Mouse (Mus musculus): ENCODE results near the gene Paqr3. TPM values are rescaled to one million over a fixed set of nuclear protein-coding genes. Genes with fewer than 3 reads are reported as not detected.

Paqr3 gene
- polyA plus RNA-seq, 1 experiment from 2014 or later = 3.9 TPM

DNA sequence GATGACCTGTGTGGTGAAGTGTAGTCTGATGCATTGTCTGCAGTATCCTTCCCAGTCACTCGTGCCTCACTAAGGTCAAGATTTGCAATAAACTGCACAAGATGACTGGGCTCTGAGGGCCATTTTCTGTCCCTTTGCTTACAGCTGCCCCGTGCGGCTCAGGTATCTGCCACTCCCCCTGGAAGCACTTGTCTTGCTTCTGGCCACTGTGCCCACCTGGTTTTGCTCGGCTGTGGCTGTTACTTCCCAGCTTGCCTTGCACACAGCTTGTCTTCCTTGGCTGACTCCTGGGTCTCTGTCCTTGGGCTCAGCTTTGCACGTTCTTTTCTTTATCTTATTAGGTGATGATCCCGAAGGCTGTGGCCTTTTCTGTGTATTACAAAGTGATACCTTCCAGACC, 27.7 kb downstream of the Paqr3 start:
- Histone ChIP-seq H3K36me3 (peaks cover 16% of the 10 kb centered on the region), H3K9me3 (no peaks in the 10 kb centered on the region), H3K4me2 (no peak overlapping the region), H3K4me1 (no peaks in the 10 kb centered on the region; the same call in 1 of the 2 replicates), H3K9ac (no peak overlapping the region), H3K27me3 (no peaks in the 10 kb centered on the region), H3K4me3 (no peak overlapping the region), H3K27ac (no peak overlapping the region)
- WGBS = 74% methylated on average over 6 of the region's 6 CpGs
- ATAC-seq (ENCODE audit: insufficient number of reproducible peaks, low FRiP score, low TSS enrichment, low read depth) = no peak

DNA sequence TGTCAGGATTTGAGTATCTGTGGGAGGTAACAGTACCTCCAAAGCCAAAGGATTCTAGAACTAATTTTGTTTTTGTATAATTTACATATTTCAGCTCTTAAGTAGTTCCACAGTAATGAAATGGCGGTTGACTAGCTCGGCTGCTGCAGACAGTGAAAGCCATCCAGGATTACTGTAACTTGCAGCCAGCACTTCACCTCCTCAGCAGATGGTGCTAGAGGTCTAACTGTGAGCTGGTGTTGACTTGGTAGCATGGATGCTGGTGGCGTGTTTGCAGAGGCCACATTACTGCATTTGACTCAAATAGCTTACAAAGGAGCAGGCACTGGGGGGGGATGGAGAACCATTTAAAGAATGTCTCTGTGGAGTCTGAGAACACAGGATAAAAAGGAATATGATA, 29.9 kb downstream of the Paqr3 start:
- no peaks in the 10 kb centered on the region for H3K27me3 ChIP-seq
- H3K9me3 ChIP-seq = no peaks in the 10 kb centered on the region
- 72% methylated on average over 3 of the region's 3 CpGs for WGBS
- H3K36me3 ChIP-seq = no peaks in the 10 kb centered on the region
- no peak overlapping the region for H3K4me2 ChIP-seq
- no peak overlapping the region for H3K4me3 ChIP-seq
- ATAC-seq (ENCODE audit: insufficient number of reproducible peaks, low FRiP score, low TSS enrichment, low read depth) = no peak
- no peaks in the 10 kb centered on the region for H3K4me1 ChIP-seq
- H3K27ac ChIP-seq = no peak overlapping the region
- no peak overlapping the region for H3K9ac ChIP-seq

DNA sequence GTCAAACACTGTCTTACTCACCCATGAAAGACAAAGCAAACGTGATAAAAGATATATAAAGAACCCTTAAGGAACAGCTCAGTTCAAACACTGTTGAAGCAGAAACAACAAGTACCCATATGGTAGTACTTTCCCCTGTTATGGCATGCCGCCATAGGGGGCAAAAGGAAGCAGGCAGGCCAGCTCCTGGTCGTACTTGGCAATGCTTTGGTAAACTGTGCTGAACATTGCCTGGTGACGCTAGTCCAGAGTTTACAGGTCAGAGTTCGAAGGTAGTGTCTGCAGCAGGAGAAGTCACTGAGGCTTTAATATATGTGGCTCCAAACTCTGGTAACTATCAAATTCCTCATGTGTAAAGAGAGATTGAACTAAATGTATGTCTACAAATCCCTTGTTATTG, 32.8 kb downstream of the Paqr3 start:
- Histone ChIP-seq H3K36me3 (no peaks in the 10 kb centered on the region), H3K27me3 (no peaks in the 10 kb centered on the region), H3K4me3 (no peak overlapping the region), H3K4me1 (no peaks in the 10 kb centered on the region), H3K9me3 (no peaks in the 10 kb centered on the region), H3K9ac (no peak overlapping the region), H3K4me2 (no peak overlapping the region), H3K27ac (no peak overlapping the region)
- ATAC-seq (ENCODE audit: insufficient number of reproducible peaks, low FRiP score, low TSS enrichment, low read depth) = no peak
- WGBS = 62% methylated on average over 5 of the region's 5 CpGs

DNA sequence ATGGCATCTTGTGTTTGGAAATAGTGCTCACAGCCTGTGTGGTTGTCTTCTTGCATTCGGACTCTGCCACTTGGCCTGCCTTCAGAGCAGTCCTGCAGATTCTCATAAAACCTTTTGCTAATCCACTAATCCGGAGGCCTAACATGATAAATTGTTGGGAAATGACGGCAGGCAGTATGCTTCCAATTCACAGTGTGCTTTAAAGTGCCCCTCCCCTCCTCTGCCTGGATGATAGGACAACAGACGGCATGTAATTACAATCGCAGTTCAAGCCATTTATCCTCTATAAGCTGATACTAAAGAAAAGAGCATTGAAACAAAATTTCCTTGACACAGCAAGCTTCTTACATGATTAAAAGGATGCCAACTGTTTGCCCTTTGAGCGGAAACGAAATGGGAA, 33.7 kb downstream of the Paqr3 start:
- H3K4me3 ChIP-seq = no peak overlapping the region
- H3K27ac ChIP-seq = no peak overlapping the region
- H3K9me3 ChIP-seq = no peaks in the 10 kb centered on the region
- no peak overlapping the region for H3K4me2 ChIP-seq
- no peak for ATAC-seq (ENCODE audit: insufficient number of reproducible peaks, low FRiP score, low TSS enrichment, low read depth)
- H3K9ac ChIP-seq = no peak overlapping the region
- H3K4me1 ChIP-seq = no peaks in the 10 kb centered on the region
- H3K36me3 ChIP-seq = no peaks in the 10 kb centered on the region
- 63% methylated on average over 7 of the region's 7 CpGs for WGBS
- no peaks in the 10 kb centered on the region for H3K27me3 ChIP-seq

DNA sequence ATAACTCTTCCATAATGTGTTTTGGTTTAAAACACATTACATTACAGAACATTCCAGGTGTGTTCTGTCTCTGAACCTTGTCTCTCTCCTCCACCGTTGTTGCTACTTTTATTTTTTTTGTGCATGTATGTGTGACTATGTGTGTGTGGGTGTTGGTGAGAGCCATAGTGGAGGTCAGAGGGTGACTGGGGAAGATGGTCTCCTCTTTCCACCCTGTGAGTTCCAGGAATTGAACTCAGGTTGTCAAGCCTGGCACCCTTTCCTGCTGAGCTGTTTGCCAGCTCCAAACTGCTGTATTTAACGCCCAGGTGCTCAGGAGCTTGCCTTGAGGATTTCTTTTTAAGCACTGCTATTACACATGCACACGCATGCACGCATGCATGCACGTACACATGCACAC, 35.2 kb downstream of the Paqr3 start:
- H3K9me3 ChIP-seq = no peaks in the 10 kb centered on the region
- ATAC-seq (ENCODE audit: insufficient number of reproducible peaks, low FRiP score, low TSS enrichment, low read depth) = no peak
- 90% methylated on average over 5 of the region's 5 CpGs for WGBS
- no peak overlapping the region for H3K9ac ChIP-seq
- no peak overlapping the region for H3K27ac ChIP-seq
- no peaks in the 10 kb centered on the region for H3K36me3 ChIP-seq
- H3K4me2 ChIP-seq = no peak overlapping the region
- H3K4me3 ChIP-seq = no peak overlapping the region
- H3K27me3 ChIP-seq = no peaks in the 10 kb centered on the region
- H3K4me1 ChIP-seq = no peaks in the 10 kb centered on the region

DNA sequence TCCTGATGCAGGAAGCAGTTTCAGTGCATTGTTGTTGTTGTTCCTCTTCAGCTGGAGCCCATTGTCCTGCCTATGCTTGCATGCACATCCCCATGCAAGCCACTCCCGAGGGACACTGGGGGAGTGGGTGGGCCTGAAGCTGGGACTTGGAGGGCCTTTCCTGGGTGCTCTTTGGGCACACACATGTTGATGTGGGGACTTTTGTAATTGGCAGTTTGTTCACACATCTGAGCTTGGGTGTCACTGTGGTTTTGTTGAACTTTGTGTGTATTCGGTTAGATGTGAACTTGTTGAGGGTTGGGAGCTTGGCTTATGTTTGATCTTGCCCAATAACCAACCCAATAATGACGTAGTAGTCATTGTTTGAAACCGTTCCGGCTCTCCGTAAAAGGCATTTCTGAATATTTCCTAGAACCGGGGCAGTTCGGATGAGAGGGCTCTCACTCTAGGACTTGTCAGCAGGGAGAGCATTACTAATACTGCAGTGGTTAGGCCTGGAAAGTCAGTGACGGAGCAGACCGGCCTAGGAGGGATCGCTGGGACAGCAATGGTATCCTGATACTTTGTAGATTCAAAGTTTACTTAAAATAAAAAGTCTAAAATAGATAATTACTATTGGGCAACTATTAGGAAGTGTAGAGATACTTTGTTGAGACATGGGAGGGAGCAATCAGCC, 35.8 kb downstream of the Paqr3 start:
- H3K9ac ChIP-seq = no peak overlapping the region
- H3K4me3 ChIP-seq = no peak overlapping the region
- WGBS = 94% methylated on average over 11 of the region's 11 CpGs
- no peaks in the 10 kb centered on the region for H3K4me1 ChIP-seq
- peaks cover 1% of the 10 kb centered on the region; the same call in 1 of the 2 replicates for H3K36me3 ChIP-seq
- H3K27me3 ChIP-seq = no peaks in the 10 kb centered on the region
- no peak overlapping the region for H3K27ac ChIP-seq
- no peaks in the 10 kb centered on the region for H3K9me3 ChIP-seq
- H3K4me2 ChIP-seq = no peak overlapping the region
- ATAC-seq (ENCODE audit: insufficient number of reproducible peaks, low FRiP score, low TSS enrichment, low read depth) = no peak

DNA sequence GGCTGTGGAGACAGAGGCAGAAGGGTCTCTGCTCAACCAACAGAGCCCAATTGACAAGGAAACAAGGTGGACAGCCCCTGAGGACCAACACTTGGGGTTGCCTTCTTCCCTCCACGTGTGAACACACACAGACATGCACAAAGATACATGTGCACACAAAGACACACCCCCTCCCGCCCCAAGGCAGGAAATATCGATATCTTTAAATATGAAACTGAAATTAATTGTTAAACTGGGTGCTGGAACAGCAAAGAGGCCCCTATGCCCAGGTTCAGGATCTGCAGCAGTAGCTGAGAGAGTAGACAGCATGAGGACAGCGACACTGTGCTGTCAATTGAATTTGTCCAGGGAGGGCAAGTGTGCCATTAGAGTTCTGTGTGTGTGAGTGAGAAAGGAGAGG, 45.6 kb downstream of the Paqr3 start:
- peaks cover 45% of the 10 kb centered on the region for H3K36me3 ChIP-seq

DNA sequence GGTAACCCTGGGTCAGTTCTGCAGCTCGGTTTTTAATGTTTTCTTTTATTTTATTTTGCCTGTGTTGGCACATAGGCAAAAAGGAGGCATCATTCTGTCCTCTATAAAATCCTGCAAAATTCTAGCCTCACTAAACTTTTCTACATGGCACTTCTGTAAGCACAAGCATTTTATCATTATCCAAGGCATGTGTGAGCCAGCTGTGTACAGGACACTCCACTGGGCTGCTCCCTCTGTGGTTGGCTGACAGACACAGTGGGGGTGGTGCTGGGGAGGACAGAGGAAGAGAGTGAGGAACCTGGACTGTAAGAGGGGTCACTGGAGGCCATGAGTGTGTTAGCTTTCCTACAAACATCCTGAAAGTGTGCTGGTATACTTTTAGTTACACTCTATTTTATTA, 49.4 kb downstream of the Paqr3 start:
- 55% methylated on average over 1 of the region's 1 CpGs for WGBS

More for the DNA sequence above, 45.6 kb downstream of the Paqr3 start:
- 83% methylated on average over 4 of the region's 4 CpGs for WGBS
- Histone ChIP-seq H3K27me3 (no peaks in the 10 kb centered on the region), H3K27ac (no peak overlapping the region), H3K4me2 (no peak overlapping the region), H3K4me1 (no peaks in the 10 kb centered on the region), H3K9ac (no peak overlapping the region), H3K9me3 (no peaks in the 10 kb centered on the region), H3K4me3 (no peak overlapping the region)
- ATAC-seq (ENCODE audit: insufficient number of reproducible peaks, low FRiP score, low TSS enrichment, low read depth) = no peak

DNA sequence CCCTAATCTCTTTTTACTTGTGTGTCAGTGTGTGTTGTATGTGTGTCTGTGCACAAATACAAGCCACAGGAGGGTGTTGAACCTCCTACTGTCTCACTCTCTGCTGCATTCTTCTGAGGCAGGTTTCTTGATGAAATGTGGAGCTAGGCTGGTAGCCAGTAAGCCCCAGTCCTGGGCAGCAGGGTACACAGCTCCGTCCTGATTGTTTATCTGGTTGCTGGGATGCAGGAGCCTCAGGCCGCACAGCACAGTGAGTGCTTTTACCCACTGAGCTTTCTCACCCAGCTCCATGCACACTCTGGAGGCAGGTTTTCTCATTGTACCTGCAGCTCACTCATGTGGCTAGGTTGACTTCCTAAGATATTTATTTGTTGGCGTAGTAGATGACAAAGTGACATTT, 50.5 kb downstream of the Paqr3 start:
- H3K36me3 ChIP-seq = peaks cover 31% of the 10 kb centered on the region
- no peak overlapping the region for H3K9ac ChIP-seq
- ATAC-seq (ENCODE audit: insufficient number of reproducible peaks, low FRiP score, low TSS enrichment, low read depth) = no peak
- H3K4me3 ChIP-seq = no peak overlapping the region
- H3K27me3 ChIP-seq = no peaks in the 10 kb centered on the region
- H3K27ac ChIP-seq = no peak overlapping the region
- WGBS = 73% methylated on average over 3 of the region's 3 CpGs
- no peaks in the 10 kb centered on the region for H3K4me1 ChIP-seq
- no peaks in the 10 kb centered on the region for H3K9me3 ChIP-seq
- H3K4me2 ChIP-seq = no peak overlapping the region

More for the DNA sequence above, 49.4 kb downstream of the Paqr3 start:
- H3K27me3 ChIP-seq = no peaks in the 10 kb centered on the region
- ATAC-seq (ENCODE audit: insufficient number of reproducible peaks, low FRiP score, low TSS enrichment, low read depth) = no peak
- no peaks in the 10 kb centered on the region for H3K9me3 ChIP-seq
- peaks cover 40% of the 10 kb centered on the region for H3K36me3 ChIP-seq
- H3K27ac ChIP-seq = no peak overlapping the region
- H3K4me1 ChIP-seq = no peaks in the 10 kb centered on the region
- H3K4me3 ChIP-seq = no peak overlapping the region
- no peak overlapping the region for H3K9ac ChIP-seq
- no peak overlapping the region for H3K4me2 ChIP-seq

DNA sequence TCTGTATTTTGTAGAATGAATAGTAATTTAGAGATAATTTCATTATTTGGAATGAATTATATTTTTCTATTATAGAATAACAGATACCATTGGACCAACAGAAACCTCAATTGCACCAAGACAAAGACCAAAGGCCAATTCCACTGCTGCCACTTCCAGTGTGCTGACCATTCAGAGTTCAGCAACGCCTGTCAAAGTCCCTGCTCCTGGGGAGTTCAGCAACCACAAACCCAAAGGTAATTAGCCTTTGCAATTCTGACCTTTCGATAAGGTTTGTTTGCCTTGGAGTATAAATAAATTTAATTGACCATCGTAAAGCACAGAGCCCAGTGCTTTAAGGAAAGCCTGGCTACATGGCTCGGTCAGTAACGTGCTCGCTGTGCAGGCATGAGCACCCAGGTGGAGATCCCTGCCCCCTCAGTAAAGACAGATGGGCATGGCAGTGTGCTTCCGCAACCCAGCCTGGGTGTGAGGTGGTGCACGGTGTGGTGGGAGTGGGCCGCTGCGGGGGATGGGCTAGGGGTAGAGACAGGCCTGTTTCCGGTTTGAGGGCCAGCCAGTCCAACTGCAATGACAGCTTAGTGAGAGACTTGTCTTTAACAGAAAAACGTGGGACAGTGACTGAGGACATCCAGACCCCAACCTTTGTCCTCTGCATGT, 54.5 kb downstream of the Paqr3 start:
- no peak overlapping the region for H3K4me3 ChIP-seq
- H3K4me1 ChIP-seq = no peaks in the 10 kb centered on the region
- H3K27me3 ChIP-seq = no peaks in the 10 kb centered on the region
- H3K27ac ChIP-seq = no peak overlapping the region
- no peak for ATAC-seq (ENCODE audit: insufficient number of reproducible peaks, low FRiP score, low TSS enrichment, low read depth)
- H3K9me3 ChIP-seq = no peaks in the 10 kb centered on the region
- peaks cover 14% of the 10 kb centered on the region; the same call in 1 of the 2 replicates for H3K36me3 ChIP-seq
- no peak overlapping the region for H3K4me2 ChIP-seq
- no peak overlapping the region for H3K9ac ChIP-seq
- WGBS = 48% methylated on average over 12 of the region's 12 CpGs

DNA sequence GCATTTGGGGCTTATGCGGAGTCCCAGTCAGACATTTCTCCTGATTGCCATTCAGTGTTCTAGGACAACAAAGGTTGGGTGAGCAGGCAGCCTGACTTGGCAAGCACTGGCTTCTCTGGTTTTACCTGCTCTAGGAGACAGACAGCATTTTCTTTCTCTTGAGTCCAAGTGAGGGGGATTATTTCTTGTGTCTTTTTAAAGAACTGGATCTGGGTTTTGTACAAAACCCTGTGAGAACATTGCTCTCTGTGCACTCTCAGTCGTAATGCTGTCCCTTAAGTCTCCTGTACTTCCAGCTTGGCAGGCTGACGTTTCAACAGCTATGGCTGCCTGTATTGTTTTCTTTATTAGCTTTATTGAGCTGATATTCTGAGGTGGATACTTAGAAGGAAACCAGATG, 55.0 kb downstream of the Paqr3 start:
- H3K9me3 ChIP-seq = no peaks in the 10 kb centered on the region
- WGBS = 64% methylated on average over 3 of the region's 3 CpGs
- no peak for ATAC-seq (ENCODE audit: insufficient number of reproducible peaks, low FRiP score, low TSS enrichment, low read depth)
- H3K4me2 ChIP-seq = no peak overlapping the region
- H3K4me3 ChIP-seq = no peak overlapping the region
- H3K36me3 ChIP-seq = peaks cover 15% of the 10 kb centered on the region; the same call in 1 of the 2 replicates
- no peak overlapping the region for H3K27ac ChIP-seq
- no peak overlapping the region for H3K9ac ChIP-seq
- H3K4me1 ChIP-seq = no peaks in the 10 kb centered on the region
- no peaks in the 10 kb centered on the region for H3K27me3 ChIP-seq

DNA sequence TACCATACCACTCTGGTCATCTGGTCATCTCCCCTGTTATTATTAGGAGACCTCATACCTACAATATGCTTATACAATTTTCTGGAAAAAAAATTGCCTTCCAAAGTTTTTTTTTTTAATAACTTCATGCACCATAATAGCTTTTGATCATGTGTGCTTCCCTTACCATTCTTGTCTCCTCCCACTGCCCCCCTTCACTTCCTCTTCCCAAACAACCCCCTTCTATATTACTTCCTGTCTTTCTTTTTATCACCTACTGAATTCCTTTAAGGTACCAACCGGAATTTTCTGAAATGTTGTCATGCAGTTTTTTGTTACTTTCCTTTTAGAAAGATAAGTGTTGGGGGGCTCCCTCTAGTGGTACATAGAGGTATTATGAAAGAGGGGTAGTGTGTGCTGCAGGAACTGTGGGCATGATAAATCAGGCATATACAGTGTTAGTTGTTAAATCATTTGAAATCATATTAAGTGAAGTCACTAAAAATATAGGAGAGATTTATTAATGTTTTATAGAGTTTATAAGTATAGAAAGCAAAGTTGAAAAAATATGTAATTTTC, 55.8 kb downstream of the Paqr3 start:
- ATAC-seq (ENCODE audit: insufficient number of reproducible peaks, low FRiP score, low TSS enrichment, low read depth) = no peak
- no peaks in the 10 kb centered on the region for H3K27me3 ChIP-seq
- H3K9ac ChIP-seq = no peak overlapping the region
- WGBS = 0% methylated on average over 1 of the region's 1 CpGs
- H3K9me3 ChIP-seq = no peaks in the 10 kb centered on the region
- no peak overlapping the region for H3K4me2 ChIP-seq
- no peaks in the 10 kb centered on the region for H3K4me1 ChIP-seq
- peaks cover 15% of the 10 kb centered on the region; the same call in 1 of the 2 replicates for H3K36me3 ChIP-seq
- H3K27ac ChIP-seq = no peak overlapping the region
- H3K4me3 ChIP-seq = no peak overlapping the region

Measured in limb, embryonic 15.5 days (tissue).